Mouse (Mus musculus) ovary, postnatal 36 days (tissue): ENCODE measurements at regions not wholly inside any gene's neighbourhood (a gene's known extent, or its start where the extent isn't known, plus 50 kb on each side); places are given as distances from the start of the nearest gene placed in this dataset.

ENCODE experiments used
- DNase-seq: peaks from one replicate; pipeline ENCODE4 v3.0.0; 2022; ENCODE audit warnings: low spot score, mixed read lengths

DNA sequence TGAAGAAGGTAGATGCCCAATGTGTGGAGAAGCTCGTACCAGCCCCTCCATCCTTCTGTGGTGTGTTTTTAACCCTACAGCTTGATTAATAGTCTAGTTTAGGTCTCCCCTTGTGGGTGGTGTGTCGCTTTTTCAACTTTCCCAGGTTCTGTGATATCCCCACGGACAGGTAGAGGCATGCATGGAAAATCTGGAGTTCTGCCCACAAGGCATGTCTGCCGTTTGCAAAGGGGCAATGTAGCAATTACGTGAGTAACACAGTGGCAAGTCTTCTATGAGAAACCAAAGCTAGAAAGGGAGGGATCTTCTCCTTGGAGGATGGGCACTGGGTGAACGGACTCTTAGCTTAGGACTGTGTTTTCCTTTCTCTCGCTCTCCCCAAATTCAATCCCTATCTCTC, 153.2 kb upstream of the Frmd6 start:
- no peak for DNase-seq

DNA sequence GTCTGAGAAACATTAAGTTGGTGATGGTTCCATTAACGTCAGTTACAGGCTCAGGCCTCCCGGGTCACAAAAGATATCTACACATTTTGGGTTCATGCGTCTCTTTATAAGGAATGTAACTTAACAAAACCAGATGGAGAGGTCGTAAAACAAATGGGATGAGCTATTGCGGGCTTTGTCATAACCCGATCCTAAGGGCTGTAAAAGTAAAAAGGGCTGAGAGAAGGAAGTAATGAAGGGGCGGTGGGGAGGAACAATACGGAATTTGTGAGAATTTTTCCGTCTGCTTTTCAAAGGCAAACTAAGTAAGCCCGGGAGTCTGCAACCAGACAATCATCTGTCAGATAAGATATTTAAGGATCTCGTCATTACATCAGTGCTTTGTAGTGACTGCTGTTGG, 152.1 kb upstream of the Frmd6 start:
- no peak for DNase-seq

DNA sequence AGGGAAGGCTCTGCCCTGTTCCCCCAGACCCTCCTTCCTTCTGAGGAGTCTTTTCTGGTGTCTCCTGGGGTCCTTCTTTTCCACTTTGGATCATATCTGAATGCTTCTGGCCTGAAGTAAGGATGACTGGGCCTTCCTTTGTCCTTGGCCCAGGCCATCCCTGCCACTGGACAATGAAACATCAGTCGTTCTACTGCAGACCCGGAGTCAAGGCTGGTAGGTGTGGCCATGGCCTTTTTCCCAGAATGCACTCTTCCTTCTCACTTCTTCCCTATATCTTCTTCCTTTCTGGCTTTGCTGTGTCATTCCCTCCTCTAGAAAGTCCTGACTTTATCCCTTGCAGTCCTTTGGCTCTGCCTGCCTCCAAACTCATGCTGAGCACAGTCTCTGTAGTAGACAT, 151.2 kb upstream of the Frmd6 start:
- no peak for DNase-seq

DNA sequence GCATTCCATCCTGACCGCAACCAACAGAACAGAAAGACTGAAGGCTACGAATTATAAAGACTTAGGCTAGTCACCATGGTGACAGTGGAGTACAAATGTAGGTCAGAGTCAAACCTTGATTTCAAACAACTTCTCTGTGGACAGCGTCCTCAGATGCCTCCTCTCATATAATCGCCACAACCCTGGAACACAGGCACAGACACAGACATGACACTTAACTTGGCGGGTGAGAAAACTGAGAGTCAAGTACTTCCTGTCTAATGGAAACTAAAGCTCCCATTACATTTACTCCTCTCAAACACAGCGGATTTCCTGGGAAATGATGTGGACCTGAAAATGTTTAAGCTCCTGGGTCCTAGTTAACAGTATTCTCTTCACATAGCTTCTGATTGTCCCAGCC, 149.5 kb upstream of the Frmd6 start:
- no peak for DNase-seq

DNA sequence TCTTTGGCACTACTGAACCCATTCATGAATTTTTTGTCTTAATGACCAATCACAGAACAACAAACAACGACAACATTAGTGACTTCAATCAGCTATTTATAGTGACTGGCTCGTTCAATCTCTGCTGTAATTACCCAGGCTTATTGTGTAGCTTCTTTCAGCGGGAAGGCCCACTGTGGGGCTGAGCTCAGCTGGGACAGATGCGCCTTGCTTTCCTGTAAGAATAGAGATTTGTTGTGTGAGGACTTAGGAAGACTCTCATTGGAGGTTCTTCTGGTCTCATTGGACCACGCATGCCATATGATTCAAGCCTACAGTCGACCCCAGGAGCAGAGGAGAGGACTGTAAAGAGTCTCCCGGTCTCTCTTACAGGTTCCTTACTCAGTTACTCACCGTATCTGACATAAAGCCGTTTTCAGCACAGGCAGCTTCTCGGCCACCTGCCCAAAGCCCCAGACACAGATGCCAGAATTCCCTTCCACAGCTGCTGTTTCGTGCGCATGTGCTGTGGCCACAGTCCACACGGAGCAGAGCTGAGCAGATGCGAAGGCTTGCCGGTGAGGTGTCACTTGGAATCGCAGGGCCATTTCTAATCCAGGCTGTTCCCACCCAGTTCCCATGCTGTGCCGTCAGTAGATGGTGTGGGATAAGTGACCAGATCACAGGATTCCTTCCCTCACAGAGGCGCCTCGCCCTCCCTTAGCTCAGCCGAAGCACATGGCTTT, 145.5 kb upstream of the Frmd6 start:
- no peak for DNase-seq

DNA sequence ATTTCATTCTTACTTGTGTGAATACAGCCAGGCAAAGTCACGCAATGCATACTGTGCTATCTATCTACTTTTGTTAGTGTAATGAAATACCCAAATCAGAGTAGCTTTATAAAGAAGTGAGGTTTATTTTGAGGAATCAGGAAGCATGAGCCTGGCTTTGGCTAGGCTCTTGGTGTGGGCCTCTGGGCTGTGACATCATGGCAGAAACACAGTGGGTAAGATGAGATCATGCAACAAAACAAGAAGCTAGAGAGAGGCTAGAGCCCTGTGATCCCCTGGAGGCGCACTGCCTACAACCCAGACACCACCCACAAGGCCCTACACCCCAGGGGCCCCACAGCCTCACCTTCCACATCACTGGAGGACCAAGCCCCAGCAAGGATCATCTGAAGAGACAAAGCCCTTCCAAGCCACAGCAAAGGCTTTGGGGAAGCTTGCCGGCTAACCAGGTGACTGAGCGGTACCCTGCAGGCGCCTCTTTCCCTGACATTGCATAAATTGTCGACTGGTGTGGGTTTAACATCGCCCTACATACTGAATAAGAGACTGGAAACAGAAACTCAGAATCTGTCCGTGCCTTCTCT, 143.8 kb upstream of the Frmd6 start:
- no peak for DNase-seq

DNA sequence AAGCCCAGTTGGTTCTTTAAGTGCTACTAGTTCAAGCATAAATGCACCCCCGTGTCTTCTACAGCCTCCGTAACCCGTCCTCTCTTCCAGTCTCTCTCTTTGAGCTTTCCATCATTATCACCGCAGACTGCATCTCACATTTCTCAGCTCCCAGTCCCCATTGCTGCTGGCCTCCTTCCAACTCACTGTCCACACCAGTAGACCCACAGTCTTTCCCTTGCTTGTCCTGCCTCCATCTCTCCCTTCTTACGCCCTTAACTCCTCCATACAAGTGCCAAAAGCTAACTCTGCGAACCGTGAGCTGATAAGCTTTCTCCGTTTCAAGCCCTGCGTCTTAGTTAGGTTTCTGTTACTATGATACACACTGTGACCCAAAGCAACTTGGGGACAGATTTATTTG, 141.0 kb upstream of the Frmd6 start:
- no peak for DNase-seq

DNA sequence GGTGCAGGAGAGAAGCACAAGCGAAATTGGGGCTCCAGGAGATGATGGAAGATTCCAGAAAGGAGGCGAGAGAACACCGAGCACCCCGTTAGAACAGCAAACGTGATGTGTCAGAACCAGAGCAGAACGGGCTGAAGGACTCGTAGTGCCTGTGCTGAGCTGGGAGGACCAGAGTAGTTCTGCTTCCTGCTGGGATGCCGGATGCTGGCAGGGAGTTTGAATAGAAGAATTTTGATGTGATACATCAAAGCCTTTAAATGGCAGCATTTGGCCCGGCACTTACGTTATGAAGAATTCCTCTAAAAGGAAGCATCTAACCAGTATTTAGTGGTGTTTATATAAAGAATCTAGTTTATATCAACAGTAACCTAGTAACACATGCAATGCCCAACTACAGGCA, 139.9 kb upstream of the Frmd6 start:
- DNase-seq: no peak

DNA sequence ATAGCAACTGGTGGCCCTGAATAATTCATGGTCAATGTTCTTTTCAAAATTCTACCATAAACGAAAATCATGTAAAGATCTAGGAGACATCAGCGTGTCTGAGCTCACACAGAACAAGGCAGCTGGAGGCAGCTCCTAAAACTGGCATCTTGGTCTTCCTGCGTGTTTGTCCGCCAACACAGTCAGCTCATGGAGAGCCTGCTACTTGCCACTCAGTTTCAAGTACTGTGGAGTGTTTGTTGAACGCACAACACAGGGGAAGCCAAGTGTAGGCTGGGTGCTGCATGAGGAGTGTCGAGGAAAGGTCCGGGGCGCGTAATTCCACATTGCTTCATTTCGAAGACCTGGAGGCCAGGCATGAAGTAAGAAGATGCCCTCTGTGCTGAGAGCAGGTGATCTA, 139.0 kb upstream of the Frmd6 start:
- no peak for DNase-seq

DNA sequence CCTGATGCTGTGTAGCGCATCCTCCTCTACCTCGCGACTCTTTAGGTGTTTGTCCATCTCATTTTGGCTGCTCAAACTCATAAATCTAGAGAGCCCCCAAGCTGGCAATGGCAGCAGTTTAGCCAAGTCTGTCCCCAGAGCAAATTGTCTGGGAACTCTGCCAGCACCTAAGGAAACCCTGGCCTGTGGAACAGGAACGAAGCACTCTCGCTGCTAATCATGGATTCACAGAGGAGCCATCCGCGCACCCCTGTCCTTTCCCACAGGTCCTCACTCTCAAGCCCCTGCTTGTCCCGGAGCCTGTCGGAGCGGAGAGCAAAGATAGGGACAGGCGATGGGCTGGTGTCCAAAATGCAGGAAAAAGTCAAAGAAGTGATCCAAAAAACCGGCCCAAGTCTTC, 138.3 kb upstream of the Frmd6 start:
- no peak for DNase-seq

DNA sequence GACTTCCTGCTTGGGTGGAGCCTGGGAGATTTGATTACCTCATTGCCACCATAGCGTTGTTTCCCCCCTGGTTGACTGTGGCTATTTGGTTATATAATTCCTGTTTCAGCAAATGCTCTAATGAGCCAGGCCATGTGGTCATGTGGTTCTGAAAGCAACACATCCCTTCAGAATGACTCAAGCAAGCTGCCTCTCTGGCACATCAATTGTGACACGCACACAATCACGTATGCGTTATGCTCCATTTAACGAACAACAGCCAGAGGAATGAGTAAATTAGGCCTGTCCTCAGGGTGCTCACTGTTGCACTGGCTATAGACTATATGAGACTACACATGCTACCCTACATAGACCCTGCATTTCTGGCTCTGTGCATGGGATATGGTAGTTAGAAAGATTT, 130.2 kb upstream of the Frmd6 start:
- DNase-seq: no peak

DNA sequence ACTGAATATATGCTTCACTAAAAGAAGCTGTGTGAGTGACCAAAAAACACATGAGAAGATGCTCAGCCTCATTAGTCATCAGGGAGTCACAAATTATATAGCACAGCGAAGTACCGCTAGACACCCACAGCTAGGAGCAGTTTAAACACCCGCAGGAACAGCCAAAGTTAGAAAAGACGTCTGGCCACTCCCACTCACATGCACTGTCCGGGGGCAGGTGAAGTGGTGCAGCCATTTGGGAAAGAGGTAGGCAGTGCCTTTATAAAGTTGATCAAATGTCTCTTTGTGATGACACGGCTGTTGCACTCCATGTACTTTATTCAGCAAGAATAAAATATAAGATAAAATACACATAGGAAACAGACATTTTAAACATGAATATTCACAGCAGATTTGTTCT, 129.1 kb upstream of the Frmd6 start:
- no peak for DNase-seq

DNA sequence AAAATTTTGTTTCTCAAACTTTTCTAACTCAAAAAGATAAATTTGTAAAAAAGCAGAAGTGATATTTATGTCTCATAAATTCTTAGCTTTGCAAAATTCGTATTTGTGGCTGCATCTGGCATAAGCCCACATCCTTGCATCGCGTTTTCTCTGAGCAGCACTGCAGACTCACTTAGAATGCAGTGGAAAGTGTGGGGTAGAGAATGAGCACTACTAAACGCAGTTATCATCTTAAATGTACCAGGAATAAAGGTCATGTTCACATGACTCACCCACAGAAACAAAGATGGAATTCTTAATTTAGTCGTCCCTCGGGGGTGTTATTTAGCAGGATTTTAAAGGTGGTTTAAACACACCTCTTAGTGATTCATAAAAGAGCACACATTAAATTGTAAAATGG, 126.8 kb upstream of the Frmd6 start:
- DNase-seq: no peak

DNA sequence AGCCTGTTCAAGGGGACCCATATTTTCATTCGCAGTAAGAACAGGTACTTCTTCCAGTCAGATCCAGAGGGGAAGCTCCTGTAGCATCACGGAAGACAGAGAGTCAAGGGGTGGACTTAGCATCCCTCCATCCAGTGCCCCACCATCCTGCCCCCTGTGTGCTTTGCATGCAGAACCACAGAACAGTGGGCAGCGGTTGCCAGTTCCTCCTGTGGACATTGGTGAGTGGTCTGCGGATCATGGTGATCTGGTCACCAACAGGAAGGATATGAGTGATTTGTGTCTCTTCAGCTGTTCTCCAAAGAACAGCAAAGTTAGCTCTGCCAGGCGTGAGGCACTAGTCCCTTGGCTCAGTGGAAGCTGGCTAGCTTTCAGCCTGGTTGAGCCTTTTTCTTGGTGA, 122.8 kb upstream of the Frmd6 start:
- no peak for DNase-seq

DNA sequence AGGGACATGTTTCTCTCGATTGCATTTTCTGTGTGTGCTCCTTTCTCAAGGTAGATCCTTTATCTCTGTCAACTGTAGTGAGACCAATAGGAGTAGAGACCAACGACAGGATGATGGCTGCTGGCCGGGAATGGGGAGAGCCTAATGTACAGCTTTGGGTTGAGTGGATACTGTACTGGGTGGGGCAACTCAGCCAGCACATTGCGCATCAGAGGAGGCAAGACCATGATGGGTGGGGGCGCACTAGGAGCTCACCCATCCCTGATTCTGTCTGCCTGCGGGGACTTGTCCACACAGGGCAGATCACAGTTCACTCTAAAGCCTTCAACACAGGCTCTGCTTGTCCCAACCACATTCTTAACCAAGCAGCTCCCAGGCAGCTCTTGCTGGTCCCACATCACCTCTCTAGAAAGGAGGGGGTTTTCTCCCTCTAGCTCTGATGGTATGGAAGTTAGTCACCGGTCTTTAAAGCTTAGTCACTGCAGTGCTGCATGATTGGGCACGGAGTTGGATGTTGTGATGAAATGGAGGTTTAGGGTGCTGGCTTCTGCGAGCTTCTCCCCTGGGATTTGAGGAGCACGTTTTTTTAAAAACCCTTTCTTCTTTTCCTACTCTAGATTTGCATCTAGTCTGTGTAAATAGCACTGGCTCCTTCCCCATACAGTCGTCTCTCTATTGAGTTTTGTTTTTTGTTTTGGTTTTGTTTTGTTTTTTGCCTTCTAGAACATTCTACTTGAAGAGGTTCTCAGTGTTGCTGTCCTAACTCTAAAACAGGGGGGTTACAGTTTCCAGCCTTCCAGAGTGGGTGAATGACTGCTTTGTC, 118.3 kb upstream of the Frmd6 start:
- no peak for DNase-seq

DNA sequence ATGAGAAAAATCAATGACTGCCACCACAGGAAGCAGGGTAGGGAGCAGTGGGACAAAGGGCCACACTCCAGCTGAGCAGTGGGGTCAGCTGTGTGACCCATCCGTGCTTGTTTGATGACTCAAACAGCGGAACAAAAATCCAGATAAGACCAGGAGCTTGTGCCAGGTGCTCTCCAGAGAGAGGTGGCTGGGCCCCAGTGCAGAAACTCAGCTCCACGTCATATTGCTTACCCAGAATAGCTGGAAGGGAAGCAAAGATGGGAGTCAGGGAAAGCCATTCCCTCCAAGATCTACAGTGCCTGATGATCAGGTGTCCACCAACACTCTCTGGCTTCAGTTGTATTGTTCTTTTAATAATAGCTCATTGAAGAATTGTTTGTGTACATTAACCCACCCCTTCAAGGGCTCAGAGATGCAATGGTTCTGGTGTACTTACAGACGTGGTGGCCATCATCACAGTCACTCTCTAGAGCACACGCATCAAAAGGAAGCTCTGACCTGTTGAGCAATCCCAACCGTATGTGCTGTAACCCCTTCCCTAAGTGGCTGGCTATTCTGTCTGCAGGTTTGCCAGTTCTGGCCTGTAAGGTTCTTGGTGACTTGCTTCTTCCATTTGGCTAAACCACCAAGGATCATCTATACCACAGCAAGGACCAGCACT, 117.6 kb upstream of the Frmd6 start:
- no peak for DNase-seq

DNA sequence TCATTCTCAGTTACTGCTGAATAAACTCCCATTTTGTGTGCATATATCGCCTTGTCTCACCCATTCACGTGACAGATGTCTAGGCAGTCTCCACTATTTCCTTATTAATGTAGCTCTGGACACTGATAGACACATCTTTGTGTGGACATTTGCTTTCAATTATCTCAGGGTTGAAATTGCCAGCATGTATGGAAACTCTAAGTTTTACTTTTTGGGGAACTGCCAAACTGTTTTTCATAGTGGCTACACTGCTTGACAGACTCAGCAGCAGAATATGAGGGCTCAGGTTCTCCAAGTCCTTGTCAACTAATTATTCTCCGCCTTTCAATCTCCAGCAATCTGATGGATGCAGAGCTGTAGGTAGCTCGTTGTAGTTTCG, 117.0 kb upstream of the Frmd6 start:
- no peak for DNase-seq

DNA sequence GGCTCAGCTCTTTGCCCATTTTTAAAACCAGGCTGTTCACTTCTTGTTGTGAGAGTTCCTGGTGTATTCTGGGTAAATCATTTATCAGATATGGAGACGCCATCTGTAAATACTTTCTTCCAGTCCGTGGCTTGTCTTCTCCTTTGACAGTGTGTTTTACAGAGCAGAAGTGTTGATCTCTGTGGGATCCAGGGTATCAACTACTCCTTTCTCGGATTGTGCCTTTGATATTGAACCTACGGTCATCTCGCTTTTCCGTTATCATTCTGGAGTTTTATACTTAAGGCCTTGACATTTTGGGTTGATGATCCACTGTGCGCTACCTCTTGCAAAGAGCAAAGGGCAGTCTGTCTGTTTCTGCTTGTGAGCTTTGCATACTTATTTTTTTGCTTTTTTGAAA, 115.0 kb upstream of the Frmd6 start:
- DNase-seq: no peak

DNA sequence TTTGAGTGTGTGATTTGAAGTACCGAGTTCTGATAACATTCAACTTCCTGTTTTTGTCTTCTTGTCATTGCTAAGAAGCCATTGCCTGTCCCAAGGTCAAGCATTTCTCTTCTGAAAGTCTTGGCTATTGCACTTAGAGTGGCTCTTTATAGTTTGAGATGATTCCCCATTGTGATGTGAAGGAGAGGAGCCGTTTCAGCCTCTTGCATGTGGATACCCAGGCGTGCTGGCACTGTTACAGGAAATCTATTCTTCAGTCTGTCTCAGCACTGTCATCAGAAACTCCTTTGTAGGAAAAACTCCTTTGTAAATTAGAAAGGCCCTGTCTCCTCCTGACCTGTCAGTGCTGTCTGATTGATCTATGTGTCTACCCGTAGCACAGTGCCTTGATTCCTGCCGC, 114.3 kb upstream of the Frmd6 start:
- no peak for DNase-seq

DNA sequence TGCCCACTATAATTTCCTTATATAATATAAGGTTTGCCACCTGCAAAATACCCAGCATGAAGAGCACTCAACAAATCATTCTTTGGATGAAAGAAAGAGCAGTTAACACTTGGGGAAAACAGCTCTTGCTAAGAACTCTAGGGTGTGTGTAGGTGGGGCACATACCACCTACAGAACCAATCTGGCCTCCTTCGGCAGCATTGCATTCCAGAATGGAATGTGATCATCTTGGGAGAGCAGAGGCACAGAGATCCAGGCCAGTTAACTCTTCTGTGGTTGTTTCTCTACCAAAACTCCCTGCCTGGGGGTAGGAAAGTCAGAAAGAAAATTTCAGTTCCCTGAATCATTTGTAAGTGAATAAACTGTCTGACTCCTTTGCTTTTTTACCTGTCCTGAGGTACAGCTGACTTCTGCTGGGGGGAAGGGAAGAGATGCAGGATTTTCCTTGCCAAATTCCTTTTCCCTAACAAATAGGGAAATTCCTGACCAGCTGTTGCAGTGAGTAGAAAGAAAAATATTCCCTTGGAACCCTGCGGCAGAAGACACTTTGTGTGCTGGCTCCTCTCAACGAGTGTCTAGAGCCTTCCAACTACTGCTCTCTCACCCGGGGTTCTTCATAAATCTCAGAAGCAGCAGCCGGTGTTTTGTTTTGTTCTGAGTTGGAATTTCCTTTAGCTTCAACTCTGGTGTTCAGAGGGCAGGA, 112.8 kb upstream of the Frmd6 start:
- DNase-seq: no peak

DNA sequence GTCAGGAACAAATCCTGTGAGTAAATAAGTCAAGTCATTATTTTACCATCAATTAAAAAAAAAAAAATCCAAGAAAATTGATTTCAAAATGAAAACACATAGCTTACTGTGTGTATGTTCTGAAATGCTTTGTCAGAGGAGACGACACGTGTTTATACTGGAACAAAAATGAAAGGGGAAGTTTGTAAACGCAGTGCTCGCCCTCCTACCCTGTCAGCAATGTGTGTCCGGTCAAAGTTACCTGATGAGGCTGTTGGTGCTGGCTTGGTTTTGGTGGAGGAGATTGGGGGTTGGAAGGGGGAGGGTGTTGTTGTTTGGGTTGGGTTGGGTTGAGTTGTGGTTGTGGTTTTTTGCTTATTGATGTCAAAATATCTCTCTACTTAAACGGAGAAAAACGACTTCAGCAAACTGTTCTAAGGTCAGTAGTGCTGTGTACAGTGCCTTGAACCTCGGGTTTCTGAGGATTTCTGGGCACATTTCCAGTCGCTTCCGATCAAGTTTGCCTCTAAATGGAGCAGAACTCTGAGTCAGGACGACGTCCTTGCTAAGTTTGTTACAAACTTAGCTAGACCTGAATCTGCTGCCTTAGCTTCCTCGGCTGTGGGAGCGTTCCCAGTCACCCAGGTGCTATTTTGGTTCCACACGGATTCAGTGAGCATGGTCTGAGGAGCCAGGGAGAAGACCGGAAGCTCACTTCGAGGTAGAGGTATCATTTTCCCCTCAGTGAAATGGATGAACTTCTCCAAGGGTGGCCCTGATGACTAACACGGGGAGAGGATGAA, 111.6 kb upstream of the Frmd6 start:
- DNase-seq: no peak

DNA sequence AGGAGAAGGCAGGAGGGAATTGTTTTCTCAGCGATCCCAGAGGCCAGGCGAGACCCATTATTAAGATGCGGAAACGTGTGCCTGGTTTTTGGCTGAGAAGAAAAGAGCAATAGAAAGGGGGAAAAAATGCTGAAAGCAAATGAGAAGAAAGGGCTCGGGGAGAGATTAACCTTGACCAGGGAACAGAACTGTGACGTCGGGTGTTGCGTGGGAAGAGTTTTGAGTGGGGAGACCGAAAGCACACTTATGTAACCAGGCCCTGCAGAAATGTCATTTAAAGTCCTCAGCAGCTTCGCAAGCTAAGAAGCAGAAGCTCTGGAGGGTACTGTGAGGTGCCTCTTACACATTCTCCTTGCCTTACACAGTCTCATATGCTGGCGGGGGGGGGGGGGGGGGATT, 111.0 kb upstream of the Frmd6 start:
- no peak for DNase-seq
